Mouse (Mus musculus) midbrain, postnatal 0 days (tissue): Measurements from ENCODE around the gene Mroh9. TPM values are rescaled to one million over a fixed set of nuclear protein-coding genes. Genes with fewer than 3 reads are reported as not detected.
A peak's percentile ranks its signal among the peaks of the same experiment; 100 is the strongest.

Experiments used
- ATAC-seq: fragments of 200-750 bp; cut with Nextera tagmentation; 2 replicates; pipeline ENCODE4 v1.8.0; 2017; ENCODE audit warnings: moderate number of reproducible peaks, mild to moderate bottlenecking, moderate TSS enrichment, moderate library complexity; ENCODE audit not compliant: low FRiP score
- DNase-seq: peaks from one replicate; pipeline ENCODE4 v3.0.0-alpha.2; 2015; ENCODE audit warnings: low spot score
- H3K27ac ChIP-seq: fragments of 300-500 bp; sonication (generic); 2 replicates; pipeline ENCODE4 v1.5.1; 2014; ENCODE audit warnings: low read depth, mild to moderate bottlenecking, low read length, mixed read lengths
- H3K27me3 ChIP-seq: fragments of 300-500 bp; sonication (generic); 2 replicates; pipeline ENCODE4 v1.6.1; 2014; ENCODE audit warnings: low read length, control low read depth, mixed read lengths; ENCODE audit not compliant: insufficient read depth
- H3K36me3 ChIP-seq: fragments of 300-500 bp; sonication (generic); 2 replicates; pipeline ENCODE4 v1.6.1; 2014; ENCODE audit warnings: low read length, control low read depth, mixed read lengths; ENCODE audit not compliant: insufficient read depth
- H3K4me1 ChIP-seq: fragments of 300-500 bp; sonication (generic); 2 replicates; pipeline ENCODE4 v1.6.1; 2014; ENCODE audit warnings: mild to moderate bottlenecking, control low read depth, antibody characterized with exemption, low read length, mixed read lengths; ENCODE audit not compliant: insufficient read depth
- H3K4me2 ChIP-seq: fragments of 300-500 bp; sonication (generic); 2 replicates; pipeline ENCODE4 v1.6.1; 2014; ENCODE audit warnings: low read depth, mild to moderate bottlenecking, low read length, mixed read lengths; ENCODE audit not compliant: poor library complexity, severe bottlenecking
- H3K4me3 ChIP-seq: fragments of 300-500 bp; sonication (generic); 2 replicates; pipeline ENCODE4 v1.5.1; 2014; ENCODE audit warnings: low read depth, mild to moderate bottlenecking, low read length, moderate library complexity
- H3K9ac ChIP-seq: fragments of 300-500 bp; sonication (generic); replicated peaks from 2 replicates; pipeline ENCODE4 v1.6.1; 2014; ENCODE audit warnings: mild to moderate bottlenecking, low read length, moderate library complexity, mixed read lengths; ENCODE audit not compliant: poor library complexity, severe bottlenecking
- H3K9me3 ChIP-seq: fragments of 300-500 bp; sonication (generic); 2 replicates; pipeline ENCODE4 v1.6.1; 2016; ENCODE audit warnings: low read length, control low read depth
- CTCF ChIP-seq: IDR thresholded peaks from 2 replicates; pipeline ENCODE4 v1.5.1; 2016; ENCODE audit warnings: antibody characterized with exemption, mild to moderate bottlenecking
- WGBS: fragments of 180-500 bp; shearing (Covaris S2); extraction: QIAGEN DNeasy Blood & Tissue Kit; methylation state at CpG from one replicate; pipeline ENCODE4 v1.1.7; 2014; 5-methylcytosine and 5-hydroxymethylcytosine counted together
- polyA plus RNA-seq: library from polyadenylated mRNA; unstranded; fragments of >200 nt; fragmentation: Nextera tagmentation; extraction: Ambion mirVana; gene quantifications from 2 replicates; pipeline ENCODE4 v1.2.1, GENCODE M21; 2015
- total RNA-seq: library from RNA; depleted of rRNA; stranded (reverse); fragments of >200 nt; gene quantifications from 2 replicates; pipeline ENCODE4 v1.2.3, GENCODE M21; 2014

Mroh9 gene
- total and polyA plus RNA-seq, 2 experiments from 2014 or later: not detected

GRCm38 (mm10) chr1:163057363-163057762 is 28.1 kb downstream of the Mroh9 start:
- Histone ChIP-seq H3K9ac (no peak overlapping the region), H3K27me3 (no peaks in the 10 kb centered on the region), H3K4me2 (no peak overlapping the region), H3K27ac (no peak overlapping the region), H3K4me3 (no peak overlapping the region), H3K36me3 (no peaks in the 10 kb centered on the region), H3K4me1 (no peaks in the 10 kb centered on the region), H3K9me3 (no peaks in the 10 kb centered on the region)
- TF ChIP-seq CTCF: peak; percentile 78
- DNase-seq: peak; percentile 37
- 0 out of 2 replicates have a peak, but pooled peaks have one; percentile 60 for ATAC-seq
- WGBS: 32% methylated on average over 2 of the region's 2 CpGs

- H3K36me3 ChIP-seq: no peaks in the 10 kb centered on the region
- H3K27ac ChIP-seq: no peak overlapping the region
- H3K9ac ChIP-seq: no peak overlapping the region
- no peak for DNase-seq
- no peaks in the 10 kb centered on the region for H3K27me3 ChIP-seq
- ATAC-seq: no peak
- no peaks in the 10 kb centered on the region for H3K9me3 ChIP-seq
- TF ChIP-seq CTCF: no peak
- H3K4me3 ChIP-seq: no peak overlapping the region
- no peak overlapping the region for H3K4me2 ChIP-seq
- H3K4me1 ChIP-seq: no peaks in the 10 kb centered on the region
Observed at GRCm38 (mm10) chr1:163055629-163056028, 29.8 kb downstream of the Mroh9 start.

- H3K4me3 ChIP-seq: no peak overlapping the region
- no peak overlapping the region for H3K9ac ChIP-seq
- no peak for ATAC-seq
- H3K4me2 ChIP-seq: no peak overlapping the region
- H3K4me1 ChIP-seq: no peaks in the 10 kb centered on the region
- no peak for DNase-seq
- H3K36me3 ChIP-seq: no peaks in the 10 kb centered on the region
- H3K9me3 ChIP-seq: no peaks in the 10 kb centered on the region
- no peak for TF ChIP-seq CTCF
- no peaks in the 10 kb centered on the region for H3K27me3 ChIP-seq
- H3K27ac ChIP-seq: no peak overlapping the region
Observed at GRCm38 (mm10) chr1:163023075-163023474, 62.4 kb downstream of the Mroh9 start.

DNA sequence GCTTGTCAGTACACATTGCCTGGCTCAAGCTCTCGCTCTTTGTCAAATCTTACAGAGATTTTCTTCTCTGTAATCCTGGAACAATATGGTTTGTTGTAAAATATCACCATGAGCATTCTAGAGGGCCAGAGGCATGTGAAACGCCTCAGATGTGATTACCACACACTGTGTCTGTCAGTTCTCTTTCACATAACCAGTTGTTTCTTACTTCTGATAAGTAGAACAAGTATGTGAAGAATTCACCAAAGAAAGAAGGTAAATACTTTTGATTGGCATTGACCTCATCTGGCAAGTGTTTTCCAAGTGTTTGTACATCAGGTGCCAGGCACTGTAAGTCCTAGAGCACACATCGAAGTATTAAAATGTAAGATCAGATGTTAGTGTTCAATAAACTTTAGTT is 76.2 kb downstream of the Mroh9 start:
- no peak overlapping the region for H3K9ac ChIP-seq
- no peak for ATAC-seq
- no peak for TF ChIP-seq CTCF
- H3K9me3 ChIP-seq: no peaks in the 10 kb centered on the region
- WGBS: 57% methylated on average over 3 of the region's 3 CpGs
- no peak for DNase-seq
- H3K4me1 ChIP-seq: no peaks in the 10 kb centered on the region
- H3K36me3 ChIP-seq: no peaks in the 10 kb centered on the region
- no peak overlapping the region for H3K27ac ChIP-seq
- H3K27me3 ChIP-seq: no peaks in the 10 kb centered on the region
- H3K4me2 ChIP-seq: no peak overlapping the region
- H3K4me3 ChIP-seq: no peak overlapping the region

GRCm38 (mm10) chr1:163003496-163003895 is 82.0 kb downstream of the Mroh9 start:
- Histone ChIP-seq H3K27me3 (no peaks in the 10 kb centered on the region), H3K4me3 (no peak overlapping the region), H3K4me2 (no peak overlapping the region), H3K9ac (no peak overlapping the region), H3K9me3 (no peaks in the 10 kb centered on the region), H3K36me3 (no peaks in the 10 kb centered on the region), H3K4me1 (no peaks in the 10 kb centered on the region), H3K27ac (no peak overlapping the region)
- DNase-seq (no peak), ATAC-seq (no peak)
- TF ChIP-seq CTCF: no peak
- 78% methylated on average over 2 of the region's 2 CpGs for WGBS

- H3K9me3 ChIP-seq: no peaks in the 10 kb centered on the region
- WGBS: 75% methylated on average over 4 of the region's 4 CpGs
- DNase-seq (no peak), ATAC-seq (no peak)
- no peaks in the 10 kb centered on the region for H3K4me1 ChIP-seq
- no peak overlapping the region for H3K4me3 ChIP-seq
- H3K36me3 ChIP-seq: no peaks in the 10 kb centered on the region
- H3K27ac ChIP-seq: no peak overlapping the region
- H3K4me2 ChIP-seq: no peak overlapping the region
- no peaks in the 10 kb centered on the region for H3K27me3 ChIP-seq
- H3K9ac ChIP-seq: no peak overlapping the region
- TF ChIP-seq CTCF: no peak
Observed at GRCm38 (mm10) chr1:163001271-163001829, 84.1 kb downstream of the Mroh9 start.
